Mouse (Mus musculus): Measurements from ENCODE around the gene Vsig8.

Vsig8 gene

GRCm38 (mm10) chr1:172528701-172529100 lies 27.0 kb upstream of the Vsig8 start:
- DNase-seq (ENCODE audit: low read depth, low spot score), result peak; percentile 94

GRCm38 (mm10) chr1:172530544-172531220 lies 25.1 kb upstream of the Vsig8 start:
- no peak for DNase-seq (ENCODE audit: low read depth, low spot score)

- no peak for DNase-seq (ENCODE audit: low read depth, low spot score)
These were observed 23.2 kb upstream of the Vsig8 start for GRCm38 (mm10) chr1:172532551-172532950.

- no peak for DNase-seq (ENCODE audit: low read depth, low spot score)
These were observed 20.6 kb upstream of the Vsig8 start for GRCm38 (mm10) chr1:172535116-172535515.

- no peak for DNase-seq (ENCODE audit: low read depth, low spot score)
These were observed 15.9 kb upstream of the Vsig8 start for GRCm38 (mm10) chr1:172539827-172540226.

- no peak for DNase-seq (ENCODE audit: low read depth, low spot score)
These were observed 15.4 kb upstream of the Vsig8 start for GRCm38 (mm10) chr1:172540283-172540820.

- DNase-seq (ENCODE audit: low read depth, low spot score), result no peak
These were observed 9.7 kb upstream of the Vsig8 start for GRCm38 (mm10) chr1:172546062-172546461.

- peak; percentile 75 for DNase-seq (ENCODE audit: low read depth, low spot score)
These were observed 7.2 kb upstream of the Vsig8 start for GRCm38 (mm10) chr1:172548501-172548900.

GRCm38 (mm10) chr1:172549314-172549713 lies 6.4 kb upstream of the Vsig8 start:
- DNase-seq (ENCODE audit: low read depth, low spot score), result peak; percentile 41

- peak; percentile 8 for DNase-seq (ENCODE audit: low read depth, low spot score)
These were observed 6.0 kb upstream of the Vsig8 start for GRCm38 (mm10) chr1:172549717-172550116.

GRCm38 (mm10) chr1:172550551-172550951 lies 5.2 kb upstream of the Vsig8 start:
- peak; percentile 69 for DNase-seq (ENCODE audit: low read depth, low spot score)

- DNase-seq (ENCODE audit: low read depth, low spot score), result no peak
These were observed 4.7 kb upstream of the Vsig8 start for GRCm38 (mm10) chr1:172551009-172551408.

- DNase-seq (ENCODE audit: low read depth, low spot score), result no peak
These were observed 3.1 kb upstream of the Vsig8 start for GRCm38 (mm10) chr1:172552623-172553022.

GRCm38 (mm10) chr1:172562641-172563464 lies 7.1 kb downstream of the Vsig8 start:
- DNase-seq (ENCODE audit: low read depth, low spot score), result peak; percentile 77

GRCm38 (mm10) chr1:172563465-172563828 lies 7.7 kb downstream of the Vsig8 start:
- DNase-seq (ENCODE audit: low read depth, low spot score), result no peak

- DNase-seq (ENCODE audit: low read depth, low spot score), result no peak
These were observed 10.4 kb downstream of the Vsig8 start for GRCm38 (mm10) chr1:172566131-172566530.

GRCm38 (mm10) chr1:172567758-172568157 lies 12.0 kb downstream of the Vsig8 start:
- DNase-seq (ENCODE audit: low read depth, low spot score), result no peak

- DNase-seq (ENCODE audit: low read depth, low spot score), result no peak
These were observed 24.4 kb downstream of the Vsig8 start for GRCm38 (mm10) chr1:172580116-172580515.

- DNase-seq (ENCODE audit: low read depth, low spot score), result no peak
These were observed 26.7 kb downstream of the Vsig8 start for GRCm38 (mm10) chr1:172582436-172582835.

- no peak for DNase-seq (ENCODE audit: low read depth, low spot score)
These were observed 28.5 kb downstream of the Vsig8 start for GRCm38 (mm10) chr1:172584271-172584670.

GRCm38 (mm10) chr1:172585026-172585425 lies 29.3 kb downstream of the Vsig8 start:
- no peak for DNase-seq (ENCODE audit: low read depth, low spot score)

Data from CD4-positive, CD25-positive, alpha-beta regulatory T cell, adult 2 months (primary cell).